Mouse (Mus musculus): ENCODE measurements at regions not wholly inside any gene's neighbourhood (a gene's known extent, or its start where the extent isn't known, plus 50 kb on each side); places are given as distances from the start of the nearest gene placed in this dataset.

GRCm38 (mm10) chr11:65497979-65498378 lies 228.2 kb upstream of the Myocd start:
- intact Hi-C loops (cut with DNase I), result no loop called here
- no peak for DNase-seq (ENCODE audit: low spot score in 2 of 2)

GRCm38 (mm10) chr11:65497415-65497814 lies 227.6 kb upstream of the Myocd start:
- intact Hi-C loops (cut with DNase I), result no loop called here
- no peak for DNase-seq (ENCODE audit: low spot score in 2 of 2)

GRCm38 (mm10) chr11:65495034-65495433 lies 225.2 kb upstream of the Myocd start:
- intact Hi-C loops (cut with DNase I), result no loop called here
- no peak for DNase-seq (ENCODE audit: low spot score in 2 of 2)

GRCm38 (mm10) chr11:65490426-65490825 lies 220.6 kb upstream of the Myocd start:
- no peak for DNase-seq (ENCODE audit: low spot score in 2 of 2)
- intact Hi-C loops (cut with DNase I), result no loop called here

DNA sequence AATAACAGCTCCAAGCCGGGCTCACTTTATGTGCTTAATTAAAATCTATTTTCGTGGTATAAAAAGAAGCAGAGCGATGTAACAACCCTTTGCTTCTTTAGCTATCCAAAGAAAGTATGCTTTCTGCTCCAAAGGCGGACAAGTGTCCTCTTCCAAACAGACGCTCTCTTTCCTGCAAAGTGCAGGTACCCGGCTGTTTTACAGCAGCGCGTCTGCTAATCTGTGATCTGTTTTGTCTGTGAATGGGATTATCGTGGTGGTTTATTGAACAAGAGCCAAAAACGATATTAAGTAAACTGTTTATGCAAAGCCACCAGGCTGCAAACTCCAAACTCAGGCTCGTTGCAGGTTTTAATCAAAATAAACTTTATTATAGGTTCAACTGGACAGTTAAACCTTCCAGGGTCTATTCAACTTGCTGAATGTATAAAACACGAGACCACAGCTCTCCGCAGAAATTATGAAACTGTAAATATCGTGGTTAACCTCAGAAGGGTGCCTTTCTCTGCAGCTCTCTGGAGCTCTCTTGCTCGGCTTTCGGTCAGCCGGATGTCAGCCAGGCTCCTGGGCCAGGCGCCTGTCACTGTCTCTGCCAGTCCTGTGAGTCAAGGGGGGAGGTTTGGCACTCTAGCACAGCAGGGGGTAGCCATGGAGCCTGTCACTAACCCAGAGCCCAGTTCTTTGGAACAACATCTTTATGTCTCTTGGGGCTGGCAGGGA lies 206.2 kb upstream of the Myocd start:
- intact Hi-C loops (cut with DNase I), result no loop called here
- DNase-seq (ENCODE audit: low spot score in 2 of 2), result peak in 1 of 2 experiments; percentile 2

DNA sequence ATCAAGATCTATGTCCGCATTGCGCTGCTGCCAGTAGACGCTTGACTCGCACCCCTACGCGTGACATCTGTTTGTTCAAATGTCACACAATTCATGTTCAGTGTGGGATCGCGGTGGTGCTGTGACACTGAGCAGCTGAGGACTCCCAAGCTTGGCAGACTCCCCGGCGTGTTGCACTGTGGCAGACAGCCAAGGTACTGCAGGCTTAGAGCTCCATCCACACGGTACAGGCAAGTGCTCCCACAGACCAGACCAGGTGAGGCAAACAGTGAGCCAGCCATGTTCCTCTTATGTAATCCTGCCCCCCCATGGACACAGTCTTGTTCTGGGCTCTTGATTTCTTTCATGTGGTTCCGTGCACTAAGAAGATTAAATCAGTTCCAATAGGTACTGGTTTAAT lies 205.5 kb upstream of the Myocd start:
- DNase-seq (ENCODE audit: low spot score in 2 of 2), result peak; percentile 58 to 81
- intact Hi-C loops (cut with DNase I), result no loop called here

- intact Hi-C loops (cut with DNase I), result no loop called here
- no peak for DNase-seq (ENCODE audit: low spot score in 2 of 2)
Observed at GRCm38 (mm10) chr11:65469762-65470741, 200.3 kb upstream of the Myocd start.

GRCm38 (mm10) chr11:65461044-65461443 lies 191.3 kb upstream of the Myocd start:
- DNase-seq (ENCODE audit: low spot score in 2 of 2), result no peak
- intact Hi-C loops (cut with DNase I), result no loop called here

DNA sequence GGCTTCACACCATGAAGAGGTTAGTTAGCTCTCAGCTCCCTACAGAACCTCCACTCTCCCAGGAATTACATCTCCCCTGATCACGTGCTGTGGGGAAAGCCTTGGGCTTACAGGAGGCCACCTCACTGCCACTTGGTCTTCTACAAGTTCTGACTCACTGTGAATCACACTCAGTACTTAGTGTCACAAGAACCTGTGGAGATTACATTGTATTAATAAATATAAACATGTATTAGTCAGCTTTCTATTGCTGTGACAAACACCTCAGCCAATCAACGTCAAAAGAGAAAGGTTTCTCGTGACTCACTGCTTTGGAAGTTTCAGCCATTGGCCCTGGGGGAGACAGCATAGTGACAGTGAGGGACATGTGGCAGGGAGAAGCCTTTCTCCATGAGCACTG lies 178.6 kb upstream of the Myocd start:
- no peak for DNase-seq (ENCODE audit: low spot score in 2 of 2)
- intact Hi-C loops (cut with DNase I), result no loop called here

DNA sequence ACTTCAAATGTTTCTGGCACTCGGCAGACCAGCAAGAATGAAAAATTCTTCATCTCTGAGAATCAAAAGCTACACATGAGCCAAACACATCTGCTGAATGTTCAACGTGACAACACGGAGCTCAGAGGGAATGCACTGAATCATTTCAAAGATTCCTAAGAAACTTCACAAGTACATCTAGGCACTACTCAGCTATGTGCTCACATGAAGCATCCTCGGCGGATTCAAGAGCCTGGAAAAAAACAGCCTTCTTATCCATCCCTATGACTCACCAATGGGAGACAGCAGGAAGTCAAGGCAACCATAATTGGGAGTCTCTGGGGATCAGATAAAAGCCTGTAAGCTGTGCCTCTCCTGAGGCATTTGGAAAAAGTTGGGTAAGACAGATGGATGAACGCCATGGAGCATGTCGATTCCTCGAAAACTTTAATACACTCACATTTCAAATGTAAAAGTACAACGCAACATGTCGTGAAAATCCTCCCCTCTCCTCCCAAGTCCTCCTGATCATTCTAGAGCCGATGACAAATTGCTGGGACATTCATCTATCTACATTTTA lies 173.8 kb upstream of the Myocd start:
- intact Hi-C loops (cut with DNase I), result no loop called here
- peak; percentile 27 to 64 for DNase-seq (ENCODE audit: low spot score in 2 of 2)

GRCm38 (mm10) chr11:65435699-65436161 lies 165.9 kb upstream of the Myocd start:
- intact Hi-C loops (cut with DNase I), result no loop called here
- no peak for DNase-seq (ENCODE audit: low spot score in 2 of 2)

DNA sequence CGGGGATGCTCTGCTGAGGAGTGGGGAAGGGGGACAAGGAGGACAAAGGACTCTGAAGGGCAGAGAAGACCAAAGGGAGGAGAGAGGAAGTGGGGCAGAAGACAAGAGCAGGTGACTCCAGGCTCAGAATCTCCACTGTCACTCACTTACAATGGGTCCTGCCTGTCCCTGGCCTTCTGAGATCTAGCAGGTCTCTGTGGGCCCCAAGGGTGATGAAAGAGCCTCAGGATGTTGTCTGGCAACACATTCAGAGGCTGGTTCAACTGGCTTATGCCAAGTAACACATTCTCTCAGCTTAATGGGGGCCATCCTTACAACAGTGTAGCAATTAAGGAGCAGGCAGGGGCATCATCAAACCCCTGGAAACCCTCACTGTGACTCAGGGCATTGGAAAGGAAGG lies 152.1 kb upstream of the Myocd start:
- intact Hi-C loops (cut with DNase I), result no loop called here

DNA sequence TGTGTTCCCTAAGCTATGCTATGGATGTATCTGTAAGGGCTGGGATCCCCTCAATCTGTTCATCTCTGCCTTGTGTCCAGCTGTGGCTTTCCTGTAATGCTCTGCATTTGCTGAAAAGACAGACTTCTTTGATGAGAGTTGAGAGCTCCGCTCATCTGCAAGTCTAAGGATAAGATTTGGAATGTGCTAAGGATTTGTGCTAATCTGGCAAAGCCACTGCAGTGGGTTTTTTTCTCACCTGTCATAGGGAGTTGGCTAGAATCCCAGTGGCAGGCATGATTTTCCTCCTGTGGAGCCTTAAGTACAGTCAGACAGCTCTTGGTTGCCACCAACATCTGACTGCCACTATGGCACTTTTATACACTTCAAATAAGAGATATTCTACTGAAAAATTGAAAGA lies 138.8 kb upstream of the Myocd start:
- peak; percentile 18 to 74 for DNase-seq (ENCODE audit: low spot score in 2 of 2)
- intact Hi-C loops (cut with DNase I), result no loop called here

More for the DNA sequence above, 152.1 kb upstream of the Myocd start:
- DNase-seq (ENCODE audit: low spot score in 2 of 2), result no peak

- no peak for DNase-seq (ENCODE audit: low spot score in 2 of 2)
- intact Hi-C loops (cut with DNase I), result no loop called here
Observed at GRCm38 (mm10) chr11:65402460-65403154, 132.8 kb upstream of the Myocd start.

- intact Hi-C loops (cut with DNase I), result no loop called here
- no peak for DNase-seq (ENCODE audit: low spot score in 2 of 2)
Observed at GRCm38 (mm10) chr11:65389238-65389637, 119.4 kb upstream of the Myocd start.

DNA sequence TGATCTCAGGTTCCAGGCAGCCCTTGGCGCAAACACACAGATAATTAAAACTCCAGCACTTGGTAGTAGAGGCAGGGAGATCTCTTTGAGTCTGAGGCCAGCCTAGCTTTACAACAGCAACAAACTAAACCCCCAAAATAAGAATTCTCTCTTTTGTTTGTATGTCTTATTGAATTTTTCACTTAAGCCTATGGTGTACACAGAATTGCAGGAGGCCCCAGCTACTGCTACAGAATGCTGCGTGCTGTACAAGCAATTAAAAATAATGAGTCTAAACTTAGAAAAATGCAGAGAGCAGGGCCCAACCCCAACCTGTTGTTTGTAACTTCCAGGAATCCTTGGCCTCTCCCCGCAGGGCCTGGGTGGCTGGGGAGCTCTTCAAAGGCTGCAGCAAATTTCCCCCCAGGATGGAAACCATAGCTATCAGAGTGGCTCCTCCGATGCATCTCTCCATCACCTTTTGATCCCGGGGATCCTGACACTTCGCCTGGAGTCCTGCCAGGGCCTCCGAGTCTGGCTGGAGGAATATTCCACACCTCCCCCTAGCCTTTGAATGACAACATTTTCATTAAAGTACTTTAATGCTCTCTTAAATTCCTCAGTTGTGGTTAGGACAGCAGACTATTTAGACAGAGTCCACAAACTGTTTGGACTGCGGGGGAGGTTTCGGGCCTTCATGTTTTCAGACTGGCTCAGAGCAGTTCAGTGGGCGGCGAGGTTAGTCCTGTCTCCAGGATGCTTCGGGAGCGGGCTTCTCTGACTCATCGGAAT lies 116.7 kb upstream of the Myocd start:
- DNase-seq (ENCODE audit: low spot score in 2 of 2), result no peak
- intact Hi-C loops (cut with DNase I), result no loop called here

DNA sequence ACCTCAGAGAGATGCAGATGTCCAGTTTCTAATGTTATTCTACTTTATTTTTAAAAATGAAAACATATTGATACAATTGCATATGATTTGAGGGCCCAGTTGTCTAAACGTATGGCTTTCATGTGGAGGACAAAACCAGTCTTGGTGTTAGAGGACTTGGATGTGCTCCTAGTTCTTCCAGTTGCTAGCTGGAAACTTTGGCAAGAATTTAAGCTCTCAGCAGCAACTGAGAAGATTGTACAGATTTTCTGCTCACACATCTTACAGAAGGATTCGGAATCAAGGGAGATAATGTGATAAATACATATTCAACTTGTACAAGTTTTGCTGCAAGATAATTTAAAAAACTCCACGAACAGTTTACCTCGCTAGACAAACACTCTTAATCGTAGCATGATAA lies 105.6 kb upstream of the Myocd start:
- peak in 1 of 2 experiments; percentile 70 for DNase-seq (ENCODE audit: low spot score in 2 of 2)
- intact Hi-C loops (cut with DNase I), result no loop called here

GRCm38 (mm10) chr11:65373136-65373535 lies 103.3 kb upstream of the Myocd start:
- intact Hi-C loops (cut with DNase I), result no loop called here

GRCm38 (mm10) chr11:65372309-65372811 lies 102.6 kb upstream of the Myocd start:
- DNase-seq (ENCODE audit: low spot score in 2 of 2), result no peak
- intact Hi-C loops (cut with DNase I), result no loop called here

More at GRCm38 (mm10) chr11:65373136-65373535, 103.3 kb upstream of the Myocd start:
- DNase-seq (ENCODE audit: low spot score in 2 of 2), result no peak
